Mouse (Mus musculus): ENCODE results near the gene Txn2. TPM values are rescaled to one million over a fixed set of nuclear protein-coding genes. Genes with fewer than 3 reads are reported as not detected.

Txn2 gene
- 28.1 TPM for polyA plus RNA-seq (2014; fragmentation: Illumina TruSeq; extraction: RNeasy Lipid Tissue Mini Kit (QIAGEN cat#74804); ENCODE audit: low read depth, low replicate concordance)

DNA sequence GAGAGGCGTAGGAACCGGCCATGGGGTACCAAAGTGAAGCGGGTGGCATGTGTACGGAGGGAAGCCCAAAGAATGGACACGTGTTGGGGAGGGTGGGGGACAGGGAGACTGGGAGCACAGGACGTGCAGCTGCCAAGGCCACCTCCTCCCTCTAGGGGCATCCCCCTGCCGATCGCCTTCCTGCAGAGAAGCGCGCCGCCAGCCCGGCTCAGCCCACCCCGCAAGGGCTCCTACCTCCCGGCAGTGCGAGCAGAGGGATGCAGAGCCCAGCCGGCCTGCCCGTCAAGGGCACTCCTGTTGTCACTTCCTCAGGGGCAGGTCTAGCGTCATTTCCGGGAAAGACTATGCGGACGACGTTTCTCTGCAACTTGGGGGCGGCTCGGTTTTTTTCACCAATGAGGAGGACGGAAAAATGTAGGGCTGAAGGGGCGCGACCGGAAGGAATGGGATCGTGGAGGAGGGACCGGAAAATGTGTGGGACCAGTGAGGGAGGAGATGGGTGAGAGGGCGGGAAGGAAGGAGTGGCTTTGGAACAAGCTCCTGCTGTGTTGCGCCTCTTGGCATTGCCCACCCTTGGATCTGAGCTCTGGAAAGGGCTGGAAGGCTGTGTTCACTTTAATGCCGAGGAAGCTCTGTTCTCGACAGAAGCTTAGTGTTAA lies at the start of gene Txn2:
Txn2 (minus strand) TSS at position 334 of the 659 bp plus-strand sequence.

DNA sequence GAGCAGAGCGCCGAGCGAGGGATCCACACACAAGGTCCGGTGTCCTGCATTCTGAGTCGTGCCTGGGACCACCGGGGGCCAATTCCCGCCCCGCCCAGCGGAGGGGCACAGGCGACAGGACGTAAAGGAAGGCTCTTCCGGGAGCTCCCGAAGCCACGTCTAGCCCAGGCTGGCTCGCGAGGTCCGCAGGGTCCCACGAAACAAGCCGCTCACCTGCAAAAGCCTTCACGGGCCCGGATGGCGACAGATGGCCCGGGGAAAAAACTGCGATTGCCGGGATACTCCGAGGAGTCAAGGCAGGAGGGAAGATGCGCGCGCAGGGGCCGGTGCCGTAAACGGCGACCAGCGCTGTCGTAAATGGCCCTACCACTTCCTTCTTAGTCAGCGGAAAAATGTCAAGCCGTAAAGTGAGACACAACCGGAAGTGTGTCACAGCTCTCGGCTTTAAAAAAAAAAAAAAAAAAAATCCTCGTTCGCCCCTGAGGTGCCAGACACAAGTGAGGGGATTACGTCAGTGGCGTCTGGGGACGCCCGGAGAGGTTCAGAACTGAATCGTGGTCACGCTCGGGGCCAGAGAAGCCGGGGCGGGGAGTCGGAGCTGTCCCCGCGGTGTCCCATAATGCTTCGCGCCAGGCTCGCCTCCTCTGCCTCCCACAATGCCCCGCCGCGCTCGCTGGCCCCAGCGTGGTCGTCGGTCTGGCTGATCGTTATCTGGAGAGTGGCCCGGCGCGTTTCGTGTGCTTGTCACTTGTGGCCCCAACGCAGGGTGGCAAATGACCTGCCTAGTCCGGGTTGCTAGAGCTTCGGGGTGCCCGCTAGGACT lies 41.9 kb upstream of the Txn2 start, which contains the start of gene Eif3d:
Eif3d (minus strand) TSS at position 344 of the 823 bp plus-strand sequence.

GRCm38 (mm10) chr15:77956404-77956901 lies 27.6 kb upstream of the Txn2 start, which contains the start of gene Foxred2:
Foxred2 (minus strand) TSS chr15:77956722.

Other genes starting within 250 kb of the Txn2 start
- not detected for gene Apol7e, start 230.1 kb downstream of the Txn2 start, polyA plus RNA-seq (2014; fragmentation: Illumina TruSeq; extraction: RNeasy Lipid Tissue Mini Kit (QIAGEN cat#74804); ENCODE audit: low read depth, low replicate concordance)
- not detected for gene Apol9b, start 200.0 kb downstream of the Txn2 start, polyA plus RNA-seq (2014; fragmentation: Illumina TruSeq; extraction: RNeasy Lipid Tissue Mini Kit (QIAGEN cat#74804); ENCODE audit: low read depth, low replicate concordance)
- gene Apol8, start 172.0 kb downstream of the Txn2 start, polyA plus RNA-seq (2014; fragmentation: Illumina TruSeq; extraction: RNeasy Lipid Tissue Mini Kit (QIAGEN cat#74804); ENCODE audit: low read depth, low replicate concordance) = not detected
- gene Myh9, start 86.8 kb downstream of the Txn2 start, polyA plus RNA-seq (2014; fragmentation: Illumina TruSeq; extraction: RNeasy Lipid Tissue Mini Kit (QIAGEN cat#74804); ENCODE audit: low read depth, low replicate concordance) = 1.1 TPM
- gene Foxred2, start 27.7 kb upstream of the Txn2 start, polyA plus RNA-seq (2014; fragmentation: Illumina TruSeq; extraction: RNeasy Lipid Tissue Mini Kit (QIAGEN cat#74804); ENCODE audit: low read depth, low replicate concordance) = 0.76 TPM
- gene Eif3d, start 41.8 kb upstream of the Txn2 start, polyA plus RNA-seq (2014; fragmentation: Illumina TruSeq; extraction: RNeasy Lipid Tissue Mini Kit (QIAGEN cat#74804); ENCODE audit: low read depth, low replicate concordance) = 40.3 TPM
- 0.03 TPM for gene Cacng2, start 191.0 kb upstream of the Txn2 start, polyA plus RNA-seq (2014; fragmentation: Illumina TruSeq; extraction: RNeasy Lipid Tissue Mini Kit (QIAGEN cat#74804); ENCODE audit: low read depth, low replicate concordance)
- 11.5 TPM for gene Ift27, start 245.1 kb upstream of the Txn2 start, polyA plus RNA-seq (2014; fragmentation: Illumina TruSeq; extraction: RNeasy Lipid Tissue Mini Kit (QIAGEN cat#74804); ENCODE audit: low read depth, low replicate concordance)

Measured in testis, adult 10 weeks (tissue).